Mouse (Mus musculus) hindbrain, embryonic 14.5 days (tissue): ENCODE data around the gene Ankrd54. TPM values are rescaled to one million over a fixed set of nuclear protein-coding genes. Genes with fewer than 3 reads are reported as not detected.

Source experiments
- ATAC-seq: fragments of 200-750 bp; cut with Nextera tagmentation; 2 replicates; pipeline ENCODE4 v1.8.0; 2017; ENCODE audit warnings: moderate number of reproducible peaks, mild to moderate bottlenecking, moderate TSS enrichment, moderate library complexity; ENCODE audit not compliant: low FRiP score
- DNase-seq: peaks from one replicate; pipeline ENCODE4 v3.0.0-alpha.2; 2015; ENCODE audit warnings: low spot score
- H3K27ac ChIP-seq: fragments of 300-500 bp; sonication (generic); 2 replicates; pipeline ENCODE4 v1.5.1; 2014; ENCODE audit warnings: mild to moderate bottlenecking, moderate library complexity
- H3K27me3 ChIP-seq: fragments of 300-500 bp; sonication (generic); 2 replicates; pipeline ENCODE4 v1.6.1; 2014; ENCODE audit warnings: mild to moderate bottlenecking, low read length, mixed read lengths; ENCODE audit not compliant: control insufficient read depth, insufficient read depth
- H3K36me3 ChIP-seq: fragments of 300-500 bp; sonication (generic); replicated peaks from 2 replicates; pipeline ENCODE4 v1.6.1; 2014; ENCODE audit not compliant: control insufficient read depth, insufficient read depth
- H3K4me1 ChIP-seq: fragments of 300-500 bp; sonication (generic); replicated peaks from 2 replicates; pipeline ENCODE4 v1.6.1; 2014; ENCODE audit warnings: antibody characterized with exemption, low read length, mixed read lengths; ENCODE audit not compliant: control insufficient read depth, insufficient read depth
- H3K4me2 ChIP-seq: fragments of 300-500 bp; sonication (generic); replicated peaks from 2 replicates; pipeline ENCODE4 v1.6.1; 2014; ENCODE audit warnings: mild to moderate bottlenecking, moderate library complexity
- H3K4me3 ChIP-seq: fragments of 300-500 bp; sonication (generic); replicated peaks from 2 replicates; pipeline ENCODE4 v1.5.1; 2014; ENCODE audit warnings: mild to moderate bottlenecking, low read length
- H3K9ac ChIP-seq: fragments of 300-500 bp; sonication (generic); 2 replicates; pipeline ENCODE4 v1.6.1; 2014
- H3K9me3 ChIP-seq: fragments of 300-500 bp; sonication (generic); 2 replicates; pipeline ENCODE4 v1.6.1; 2016; ENCODE audit warnings: low read length; ENCODE audit not compliant: control insufficient read depth
- WGBS: fragments of 180-500 bp; shearing (Covaris S2); extraction: QIAGEN DNeasy Blood & Tissue Kit; methylation state at CpG from one replicate; pipeline ENCODE4 v1.1.7; 2014; 5-methylcytosine and 5-hydroxymethylcytosine counted together
- polyA plus RNA-seq: library from polyadenylated mRNA; unstranded; fragments of >200 nt; fragmentation: Nextera tagmentation; extraction: Ambion mirVana; gene quantifications from 2 replicates; pipeline ENCODE4 v1.2.1, GENCODE M21; 2014

Ankrd54 gene
- polyA plus RNA-seq, 1 experiment from 2014 or later = 42.2 TPM

DNA sequence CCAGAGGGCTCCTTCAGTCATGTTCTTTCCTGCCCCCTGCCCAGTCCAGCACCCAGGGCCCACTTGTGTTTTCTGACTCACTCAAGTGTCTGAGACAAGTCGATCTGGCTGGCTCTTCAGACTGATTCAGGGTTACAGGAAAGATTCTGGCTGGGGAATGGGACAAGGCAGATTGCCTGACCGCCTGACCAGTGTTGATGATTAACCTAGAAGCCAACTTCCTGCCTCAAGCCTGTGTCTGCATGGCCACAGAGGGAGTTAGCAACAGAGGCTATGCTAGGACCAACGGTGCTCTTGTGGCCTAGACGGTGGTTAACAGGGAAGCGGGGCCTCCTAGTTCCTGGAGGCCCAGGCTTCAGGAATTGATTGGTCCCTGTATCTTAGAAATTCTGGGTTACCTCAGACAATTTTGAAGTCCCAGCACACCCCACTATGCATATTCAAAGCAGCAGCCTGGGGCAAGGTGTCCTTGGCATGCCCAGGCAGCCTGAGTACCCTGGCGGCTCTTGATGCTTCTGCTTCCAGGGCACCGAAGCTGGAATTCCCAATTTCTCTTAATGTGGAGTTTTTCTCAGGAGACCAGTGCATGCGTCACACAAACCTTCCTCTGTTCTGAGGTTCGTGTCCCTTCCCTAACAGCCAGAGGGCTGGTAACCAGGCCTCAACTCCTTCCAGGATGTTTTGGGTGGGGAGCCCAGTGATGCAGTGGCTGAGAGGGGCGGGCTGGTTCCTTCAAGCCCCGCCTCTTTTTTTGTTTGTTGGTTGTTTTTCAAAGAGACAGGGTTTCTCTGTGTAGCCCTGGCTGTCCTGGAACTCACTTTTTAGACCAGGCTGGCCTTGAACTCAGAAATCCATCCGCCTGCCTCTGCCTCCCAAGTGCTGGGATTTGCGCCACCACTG is 11.0 kb downstream of the Ankrd54 start:
- Histone ChIP-seq H3K9me3 (no peaks in the 10 kb centered on the region), H3K4me2 (no peak overlapping the region), H3K36me3 (peaks cover 50% of the 10 kb centered on the region), H3K27ac (no peak overlapping the region), H3K27me3 (no peaks in the 10 kb centered on the region), H3K4me3 (no peak overlapping the region), H3K4me1 (0 out of 2 replicates have a peak, but pooled peaks cover 5% of the 10 kb centered on the region), H3K9ac (no peak overlapping the region)
- WGBS = 70% methylated on average over 13 of the region's 13 CpGs
- ATAC-seq (no peak), DNase-seq (no peak)

DNA sequence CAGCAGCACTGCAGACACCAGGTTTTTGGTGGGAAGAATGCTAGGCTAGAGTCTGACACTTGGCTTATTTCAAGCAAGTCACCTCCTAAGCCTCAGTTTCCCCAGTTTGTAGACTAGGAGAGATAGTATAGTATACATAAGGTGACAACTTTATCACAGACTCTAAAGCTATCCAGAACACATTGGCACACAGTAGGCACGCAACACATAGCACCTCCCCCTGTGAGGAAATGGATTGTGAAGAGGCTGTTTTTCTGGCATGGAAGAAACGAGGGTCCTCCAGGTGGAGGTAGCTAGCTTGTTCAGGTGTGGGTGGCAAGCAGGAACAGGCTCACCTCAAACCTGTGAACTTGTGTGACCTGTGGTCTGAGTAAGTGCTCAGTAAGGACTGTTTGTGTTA is 11.7 kb downstream of the Ankrd54 start:
- no peak for DNase-seq
- no peak for ATAC-seq
- Histone ChIP-seq H3K36me3 (peaks cover 43% of the 10 kb centered on the region), H3K9ac (no peak overlapping the region), H3K9me3 (no peaks in the 10 kb centered on the region), H3K27me3 (no peaks in the 10 kb centered on the region), H3K4me1 (0 out of 2 replicates have a peak, but pooled peaks cover 5% of the 10 kb centered on the region), H3K4me3 (no peak overlapping the region), H3K4me2 (no peak overlapping the region), H3K27ac (no peak overlapping the region)
- 92% methylated on average over 2 of the region's 2 CpGs for WGBS

DNA sequence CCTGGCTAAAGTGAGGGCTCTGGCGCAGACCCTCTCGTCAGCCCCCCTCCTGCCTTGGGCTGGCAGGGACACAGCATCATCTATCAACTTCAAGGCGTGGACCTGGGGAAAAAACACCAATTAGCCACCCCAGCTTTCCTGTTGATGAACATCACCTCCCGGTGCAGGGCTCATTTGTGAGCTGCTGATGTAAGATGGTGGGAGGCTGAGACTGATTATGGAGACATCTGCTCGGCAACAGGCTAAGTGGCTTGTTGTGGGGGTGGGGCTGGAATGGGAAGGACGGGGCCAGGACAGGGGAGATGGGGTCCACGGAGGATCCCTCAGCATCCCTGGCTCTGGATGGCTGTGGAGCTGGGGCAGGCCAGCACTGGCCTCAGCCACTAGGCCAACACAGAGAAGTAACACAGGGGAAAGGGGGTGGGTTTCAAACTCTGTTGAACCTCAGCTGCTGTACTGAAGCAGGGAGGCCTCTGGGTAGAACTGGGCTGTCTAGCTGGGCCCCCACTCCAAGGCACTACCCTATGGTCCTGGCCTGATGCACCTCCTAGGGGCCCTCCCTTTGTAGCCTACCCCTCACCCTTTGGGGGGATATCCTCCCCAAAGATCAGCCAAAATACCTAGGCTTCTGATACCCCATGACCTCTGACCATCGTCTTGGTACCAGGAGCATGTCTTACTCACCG is 12.4 kb downstream of the Ankrd54 start:
- Histone ChIP-seq H3K27me3 (no peaks in the 10 kb centered on the region), H3K4me1 (0 out of 2 replicates have a peak, but pooled peaks cover 5% of the 10 kb centered on the region), H3K4me3 (no peak overlapping the region), H3K27ac (no peak overlapping the region), H3K9me3 (no peaks in the 10 kb centered on the region), H3K9ac (no peak overlapping the region; the same call in 1 of the 2 replicates), H3K36me3 (peaks cover 36% of the 10 kb centered on the region), H3K4me2 (no peak overlapping the region)
- DNase-seq = no peak
- peak; percentile 39 for ATAC-seq
- WGBS = 40% methylated on average over 9 of the region's 9 CpGs

DNA sequence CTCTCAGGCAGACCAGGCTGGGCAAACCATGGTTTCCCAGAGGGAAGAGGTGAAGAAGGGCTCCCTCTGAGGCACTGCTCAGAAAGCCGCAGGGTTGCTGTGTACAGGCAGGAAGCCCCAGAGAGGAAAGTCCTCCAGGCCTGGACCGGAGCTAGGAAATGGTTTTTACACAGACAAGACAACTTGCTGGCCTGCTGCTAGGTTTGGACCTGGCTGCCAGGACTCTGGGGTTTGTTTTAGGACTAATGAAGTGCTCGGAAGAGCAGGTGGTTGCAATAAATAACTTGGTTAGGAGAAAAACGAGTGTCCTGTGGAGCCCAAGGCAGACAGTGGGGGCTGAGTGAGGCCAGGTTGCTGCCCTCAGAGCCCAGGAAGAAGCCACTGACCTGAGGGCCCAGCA is 14.5 kb downstream of the Ankrd54 start:
- H3K4me2 ChIP-seq = no peak overlapping the region
- DNase-seq = no peak
- WGBS = 77% methylated on average over 4 of the region's 4 CpGs
- no peak overlapping the region for H3K9ac ChIP-seq
- peaks cover 15% of the 10 kb centered on the region for H3K36me3 ChIP-seq
- peaks cover 14% of the 10 kb centered on the region; the same call in 1 of the 2 replicates for H3K4me1 ChIP-seq
- no peaks in the 10 kb centered on the region for H3K9me3 ChIP-seq
- peaks cover 7% of the 10 kb centered on the region for H3K27me3 ChIP-seq
- no peak overlapping the region for H3K4me3 ChIP-seq
- ATAC-seq = no peak
- no peak overlapping the region for H3K27ac ChIP-seq

DNA sequence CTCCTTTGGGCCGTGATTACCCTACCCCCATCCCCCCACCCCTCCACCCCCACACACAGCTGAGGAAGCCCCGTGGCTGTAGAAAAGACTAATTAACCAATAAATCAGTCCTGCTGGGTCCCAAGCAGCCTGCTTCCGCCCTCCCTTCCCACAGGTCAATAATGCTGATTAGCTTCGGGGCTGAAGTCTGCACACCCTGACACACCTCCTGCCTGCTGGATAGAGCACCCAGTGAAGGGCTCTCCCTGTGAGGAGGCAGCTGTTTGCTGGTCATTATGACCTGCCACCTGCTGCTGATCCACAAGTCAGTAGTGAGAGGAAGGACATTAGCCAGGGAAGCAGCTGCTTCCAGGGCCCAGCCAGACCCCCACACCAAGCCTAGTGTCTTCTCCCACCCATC is 17.9 kb downstream of the Ankrd54 start:
- no peak overlapping the region for H3K9ac ChIP-seq
- no peaks in the 10 kb centered on the region for H3K9me3 ChIP-seq
- H3K4me1 ChIP-seq = peaks cover 15% of the 10 kb centered on the region
- ATAC-seq (no peak), DNase-seq (no peak)
- no peaks in the 10 kb centered on the region for H3K36me3 ChIP-seq
- WGBS = 9% methylated on average over 4 of the region's 4 CpGs
- peaks cover 35% of the 10 kb centered on the region for H3K27me3 ChIP-seq
- H3K4me3 ChIP-seq = no peak overlapping the region
- H3K27ac ChIP-seq = no peak overlapping the region
- no peak overlapping the region for H3K4me2 ChIP-seq

DNA sequence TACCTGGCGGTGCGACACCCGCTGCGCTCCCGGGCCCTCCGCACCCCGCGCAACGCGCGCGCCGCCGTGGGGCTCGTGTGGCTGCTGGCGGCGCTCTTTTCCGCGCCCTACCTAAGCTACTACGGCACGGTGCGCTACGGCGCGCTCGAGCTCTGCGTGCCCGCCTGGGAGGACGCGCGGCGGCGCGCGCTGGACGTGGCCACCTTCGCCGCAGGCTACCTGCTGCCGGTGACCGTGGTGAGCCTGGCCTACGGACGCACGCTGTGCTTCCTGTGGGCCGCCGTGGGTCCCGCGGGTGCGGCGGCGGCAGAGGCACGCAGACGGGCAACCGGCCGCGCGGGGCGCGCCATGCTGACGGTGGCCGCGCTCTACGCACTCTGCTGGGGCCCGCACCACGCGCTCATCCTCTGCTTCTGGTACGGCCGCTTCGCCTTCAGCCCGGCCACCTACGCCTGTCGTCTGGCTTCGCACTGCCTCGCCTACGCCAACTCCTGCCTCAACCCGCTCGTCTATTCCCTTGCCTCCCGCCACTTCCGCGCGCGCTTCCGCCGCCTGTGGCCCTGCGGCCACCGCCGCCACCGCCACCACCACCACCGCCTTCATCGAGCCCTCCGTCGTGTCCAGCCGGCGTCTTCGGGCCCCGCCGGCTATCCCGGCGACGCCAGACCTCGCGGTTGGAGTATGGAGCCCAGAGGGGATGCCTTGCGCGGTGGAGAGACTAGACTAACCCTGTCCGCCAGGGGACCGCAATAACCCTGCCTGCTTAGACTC is 19.8 kb downstream of the Ankrd54 start:
- Histone ChIP-seq H3K9me3 (no peaks in the 10 kb centered on the region), H3K36me3 (no peaks in the 10 kb centered on the region), H3K27ac (peak overlapping the region; percentile 26; the same call in 1 of the 2 replicates), H3K4me3 (peak overlapping the region; percentile 46), H3K27me3 (peaks cover 35% of the 10 kb centered on the region), H3K9ac (peak overlapping the region; percentile 58), H3K4me1 (peaks cover 15% of the 10 kb centered on the region), H3K4me2 (peak overlapping the region; percentile 77)
- WGBS = under 1% methylated on average over 97 of the region's 105 CpGs
- ATAC-seq (peak; percentile 50; the same call in 1 of the 2 replicates), DNase-seq (no peak)

DNA sequence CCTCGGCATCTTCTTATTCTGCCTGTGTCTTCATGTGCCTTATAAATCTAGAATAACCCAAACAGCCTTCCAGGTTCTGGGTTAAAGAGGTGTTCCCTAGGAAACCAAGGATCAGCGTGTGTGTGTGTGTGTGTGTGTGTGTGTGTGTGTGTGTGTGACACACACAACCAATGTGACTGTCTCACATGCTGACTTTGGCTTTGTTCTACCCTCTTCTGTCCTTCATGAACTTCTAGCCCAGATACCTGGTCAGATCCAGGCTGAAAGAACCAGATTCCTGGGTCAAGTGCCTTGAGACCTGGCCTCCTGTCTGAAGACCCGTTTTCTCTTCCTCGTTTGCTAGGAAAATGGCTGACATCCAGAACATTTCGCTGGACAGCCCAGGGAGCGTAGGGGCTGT is 21.1 kb downstream of the Ankrd54 start, which contains the start of gene Galr3:
Gene Galr3, plus strand, starts transcription at position 301 of the 400 bp plus-strand sequence.
- Histone ChIP-seq H3K4me2 (peak within 1 kb of the TSS; percentile 77), H3K36me3 (peaks cover 5% of the 10 kb centered on the region; the same call in 1 of the 2 replicates), H3K27ac (peak within 1 kb of the TSS; percentile 26; the same call in 1 of the 2 replicates), H3K4me3 (peak within 1 kb of the TSS; percentile 46), H3K27me3 (peaks cover 35% of the 10 kb centered on the region), H3K9ac (peak within 1 kb of the TSS; percentile 58), H3K9me3 (no peaks in the 10 kb centered on the region), H3K4me1 (peaks cover 15% of the 10 kb centered on the region)
- WGBS = 79% methylated on average over 6 of the region's 6 CpGs
- no peak for DNase-seq
- ATAC-seq = no peak

DNA sequence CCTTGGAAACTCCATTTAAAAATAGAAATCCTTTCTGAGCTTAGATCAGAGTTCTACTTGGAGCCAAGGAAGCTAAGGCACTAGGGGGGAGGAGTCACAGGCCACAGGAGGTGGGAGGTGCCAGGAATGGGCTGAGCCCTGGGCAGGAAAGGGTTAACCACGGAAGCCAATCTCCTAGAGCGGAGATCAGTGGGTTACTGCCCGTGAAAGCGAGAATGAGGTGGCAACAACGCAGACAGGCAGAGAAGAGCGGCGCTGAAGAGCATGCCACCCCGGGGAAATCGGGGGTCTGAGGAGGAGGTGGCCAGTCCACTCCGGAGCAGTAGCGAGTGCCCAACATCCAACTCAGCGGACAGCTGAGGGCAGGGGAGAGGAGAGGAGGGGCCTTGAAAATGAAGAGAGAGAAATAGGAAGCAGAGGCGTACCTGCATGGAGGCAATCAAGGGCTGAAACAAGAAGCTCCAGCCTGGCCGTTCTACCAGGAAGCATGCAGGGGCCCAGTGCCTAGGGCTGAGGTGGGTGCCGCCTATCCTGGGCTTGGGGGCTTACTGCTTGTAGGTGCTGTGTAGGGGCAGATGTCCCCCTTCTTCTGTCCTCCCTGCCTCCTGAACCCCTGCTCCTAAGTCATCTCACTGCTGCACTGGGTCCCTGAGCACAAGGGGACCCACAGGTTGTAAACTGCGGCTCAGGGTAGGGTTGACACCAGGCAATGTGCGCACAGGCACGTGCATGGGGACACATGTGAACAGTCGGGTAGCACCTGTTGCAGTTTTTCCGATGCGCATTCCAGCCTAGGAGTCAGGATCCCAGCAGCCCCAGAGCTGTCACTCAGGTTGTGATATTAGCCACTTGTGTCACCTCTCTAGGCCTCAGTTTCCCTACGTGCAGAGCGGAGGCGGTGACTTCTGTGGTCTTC is 21.9 kb downstream of the Ankrd54 start:
- Histone ChIP-seq H3K4me3 (peak overlapping the region; percentile 14), H3K9me3 (no peaks in the 10 kb centered on the region), H3K27ac (no peak overlapping the region), H3K36me3 (peaks cover 12% of the 10 kb centered on the region; the same call in 1 of the 2 replicates), H3K4me1 (peaks cover 15% of the 10 kb centered on the region), H3K4me2 (peak overlapping the region; percentile 44), H3K27me3 (peaks cover 35% of the 10 kb centered on the region), H3K9ac (peak overlapping the region; percentile 20; the same call in 1 of the 2 replicates)
- WGBS = 24% methylated on average over 24 of the region's 24 CpGs
- ATAC-seq (no peak), DNase-seq (no peak)
